Mouse (Mus musculus): Measurements from ENCODE around the gene Agps. TPM values are rescaled to one million over a fixed set of nuclear protein-coding genes. Genes with fewer than 3 reads are reported as not detected.
A peak's percentile ranks its signal among the peaks of the same experiment; 100 is the strongest.

The Agps gene
- polyA plus RNA-seq, 1 experiment from 2014 or later, result 38.2 TPM

DNA sequence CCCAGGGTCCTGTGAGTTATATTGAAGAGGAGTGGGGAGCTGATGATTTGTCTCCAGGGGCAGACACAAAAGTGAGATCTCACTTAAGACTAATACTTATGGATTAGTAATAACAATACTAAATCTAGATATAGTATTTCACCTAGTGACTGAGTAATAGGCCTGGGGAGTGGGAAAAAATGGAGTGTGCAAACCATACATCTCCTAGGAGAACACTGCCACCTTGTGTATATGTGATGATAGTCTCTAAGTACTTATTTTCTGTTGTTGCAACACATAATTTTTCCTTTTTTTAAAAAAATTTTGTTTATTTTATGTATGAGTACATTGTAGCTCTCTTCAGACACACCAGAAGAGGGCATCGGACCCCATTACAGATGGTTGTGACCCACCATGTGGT is 15.7 kb downstream of the Agps start:
- Histone ChIP-seq H3K27me3 (replicated peaks; ENCODE audit: control insufficient read depth, insufficient read depth, low read length) (no peaks in the 10 kb centered on the region), H3K4me1 (replicated peaks; ENCODE audit: control insufficient read depth, insufficient read depth, low read length) (peaks cover 17% of the 10 kb centered on the region), H3K4me2 (no peak overlapping the region), H3K4me3 (ENCODE audit: low read depth, low read length) (no peak overlapping the region), H3K9ac (ENCODE audit: low read depth, low read length) (no peak overlapping the region), H3K9me3 (ENCODE audit: control insufficient read depth, low read length) (no peaks in the 10 kb centered on the region), H3K36me3 (ENCODE audit: control insufficient read depth, insufficient read depth, low read length) (no peaks in the 10 kb centered on the region), H3K27ac (ENCODE audit: low read depth, low read length) (no peak overlapping the region)
- WGBS, result 91% methylated on average over 1 of the region's 1 CpGs
- no peak for DNase-seq (ENCODE audit: low spot score)
- ATAC-seq (replicated peaks; ENCODE audit: low FRiP score), result no peak

DNA sequence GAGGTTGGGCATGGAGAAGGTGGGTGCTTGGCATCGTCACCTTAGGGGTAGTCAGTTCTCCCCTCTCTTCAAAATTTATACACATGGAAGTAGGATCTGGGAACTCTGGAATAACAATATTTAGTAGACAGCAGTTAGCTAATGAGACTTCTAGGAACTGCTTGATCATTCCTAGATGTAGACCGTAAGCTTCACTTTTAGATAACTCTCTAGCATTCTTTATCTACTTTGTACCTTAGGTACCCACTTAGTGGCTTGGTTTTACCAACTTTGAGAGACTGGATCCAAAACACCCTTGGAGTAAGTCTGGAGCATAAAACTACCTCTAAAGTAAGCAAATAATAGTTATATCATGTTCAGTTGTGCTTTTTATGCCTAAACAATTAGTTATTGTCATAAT is 20.5 kb downstream of the Agps start:
- Histone ChIP-seq H3K4me1 (replicated peaks; ENCODE audit: control insufficient read depth, insufficient read depth, low read length) (peaks cover 10% of the 10 kb centered on the region), H3K4me3 (ENCODE audit: low read depth, low read length) (no peak overlapping the region), H3K9me3 (ENCODE audit: control insufficient read depth, low read length) (no peaks in the 10 kb centered on the region), H3K9ac (ENCODE audit: low read depth, low read length) (no peak overlapping the region), H3K36me3 (ENCODE audit: control insufficient read depth, insufficient read depth, low read length) (peaks cover 3% of the 10 kb centered on the region; the same call in 1 of the 2 replicates), H3K27me3 (replicated peaks; ENCODE audit: control insufficient read depth, insufficient read depth, low read length) (no peaks in the 10 kb centered on the region), H3K4me2 (no peak overlapping the region), H3K27ac (ENCODE audit: low read depth, low read length) (no peak overlapping the region; the same call in 1 of the 2 replicates)
- peak; percentile 65; the same call in 1 of the 2 replicates for ATAC-seq (replicated peaks; ENCODE audit: low FRiP score)
- WGBS, result 69% methylated on average over 2 of the region's 2 CpGs
- DNase-seq (ENCODE audit: low spot score), result no peak

DNA sequence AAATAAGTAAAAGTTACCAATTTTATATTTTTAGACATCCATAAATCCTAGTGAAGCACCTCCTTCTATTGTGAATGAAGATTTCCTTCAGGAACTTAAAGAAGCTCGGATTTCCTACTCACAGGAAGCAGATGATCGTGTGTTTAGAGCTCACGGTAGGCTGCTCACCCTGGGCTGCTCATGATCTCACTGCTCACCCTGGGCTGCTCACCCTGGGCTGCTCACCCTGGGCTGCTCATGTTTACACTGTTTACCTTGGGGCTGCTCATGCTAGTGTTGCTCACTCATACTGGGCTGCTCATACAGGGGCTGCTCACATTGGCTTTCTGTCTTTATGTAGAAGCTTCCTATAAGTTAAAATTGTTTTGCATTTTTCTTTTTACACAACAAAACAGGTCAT is 22.2 kb downstream of the Agps start:
- Histone ChIP-seq H3K4me3 (ENCODE audit: low read depth, low read length) (no peak overlapping the region), H3K4me2 (no peak overlapping the region), H3K4me1 (replicated peaks; ENCODE audit: control insufficient read depth, insufficient read depth, low read length) (peaks cover 10% of the 10 kb centered on the region), H3K9ac (ENCODE audit: low read depth, low read length) (no peak overlapping the region), H3K27me3 (replicated peaks; ENCODE audit: control insufficient read depth, insufficient read depth, low read length) (no peaks in the 10 kb centered on the region), H3K27ac (ENCODE audit: low read depth, low read length) (no peak overlapping the region), H3K9me3 (ENCODE audit: control insufficient read depth, low read length) (no peaks in the 10 kb centered on the region), H3K36me3 (ENCODE audit: control insufficient read depth, insufficient read depth, low read length) (peaks cover 3% of the 10 kb centered on the region; the same call in 1 of the 2 replicates)
- ATAC-seq (replicated peaks; ENCODE audit: low FRiP score) (no peak), DNase-seq (ENCODE audit: low spot score) (no peak)
- 72% methylated on average over 3 of the region's 3 CpGs for WGBS

DNA sequence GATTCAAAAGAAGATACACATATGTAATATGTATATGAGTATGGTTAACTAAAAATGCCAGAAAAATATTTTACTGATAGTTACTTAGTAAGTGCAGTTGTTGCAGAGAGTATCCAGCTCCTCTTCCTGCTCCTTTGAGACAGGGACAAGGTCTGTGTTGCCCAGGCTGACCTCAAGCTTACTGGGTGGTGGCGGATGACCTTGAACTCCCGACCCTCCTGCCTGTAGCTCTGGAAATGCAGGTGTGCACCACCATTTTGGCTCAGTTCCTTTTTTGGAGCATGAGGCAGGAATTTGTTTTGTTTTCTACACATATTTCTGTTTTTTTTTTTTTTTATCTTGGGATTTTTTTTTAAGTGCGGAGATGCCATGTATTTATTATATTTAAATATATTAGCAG is 29.1 kb downstream of the Agps start:
- Histone ChIP-seq H3K4me2 (no peak overlapping the region), H3K4me3 (ENCODE audit: low read depth, low read length) (no peak overlapping the region), H3K9ac (ENCODE audit: low read depth, low read length) (no peak overlapping the region), H3K4me1 (replicated peaks; ENCODE audit: control insufficient read depth, insufficient read depth, low read length) (no peaks in the 10 kb centered on the region), H3K36me3 (ENCODE audit: control insufficient read depth, insufficient read depth, low read length) (no peaks in the 10 kb centered on the region), H3K27ac (ENCODE audit: low read depth, low read length) (no peak overlapping the region), H3K27me3 (replicated peaks; ENCODE audit: control insufficient read depth, insufficient read depth, low read length) (no peaks in the 10 kb centered on the region), H3K9me3 (ENCODE audit: control insufficient read depth, low read length) (no peaks in the 10 kb centered on the region)
- 89% methylated on average over 3 of the region's 3 CpGs for WGBS
- no peak for DNase-seq (ENCODE audit: low spot score)
- ATAC-seq (replicated peaks; ENCODE audit: low FRiP score), result no peak

DNA sequence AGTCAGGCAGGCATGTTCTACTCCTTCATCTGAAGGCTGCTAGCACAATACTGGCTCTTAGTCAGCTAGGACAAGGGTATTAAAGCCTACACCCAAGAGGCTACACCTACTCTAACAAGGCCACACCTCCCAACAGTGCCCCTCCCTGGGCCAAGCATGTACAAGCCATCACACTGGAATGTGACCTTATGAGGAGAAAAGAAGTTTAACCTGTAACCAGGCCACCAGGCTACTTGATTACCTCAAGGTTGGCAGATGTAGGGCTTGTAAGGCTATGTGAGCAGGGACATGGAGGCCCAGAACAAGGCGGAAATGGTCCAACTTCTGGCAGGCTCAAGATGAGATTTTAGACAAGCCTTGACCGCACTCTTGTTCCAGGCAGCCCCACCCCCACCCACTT is 37.6 kb downstream of the Agps start:
- WGBS, result 89% methylated on average over 2 of the region's 2 CpGs
- no peak for ATAC-seq (replicated peaks; ENCODE audit: low FRiP score)

DNA sequence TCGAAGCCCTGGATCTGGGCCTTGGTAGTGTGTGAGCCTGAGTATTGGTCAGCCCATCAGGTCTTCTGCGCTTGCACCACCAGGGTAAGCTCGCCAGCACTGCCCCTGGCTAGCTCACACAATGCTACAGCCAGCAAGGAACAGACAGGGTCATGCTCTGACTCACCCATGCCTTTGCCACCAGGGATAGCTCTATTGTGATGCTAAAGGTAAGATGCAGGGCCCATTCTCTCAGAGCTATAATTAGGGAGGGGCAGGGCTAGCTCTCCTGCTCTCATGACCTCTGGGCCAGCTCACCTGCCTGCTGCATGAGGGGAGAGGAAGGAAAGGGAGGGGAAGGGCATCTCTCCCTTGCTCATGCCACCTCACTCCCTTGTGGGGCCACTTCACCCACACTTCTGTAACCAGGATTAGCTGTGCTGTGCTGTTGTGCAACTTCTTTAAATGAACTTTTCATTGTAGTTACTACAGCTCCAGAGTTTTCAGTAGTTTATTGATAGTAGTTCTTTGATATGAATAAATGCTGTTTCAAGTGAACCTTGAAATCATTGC is 42.1 kb downstream of the Agps start:
- Histone ChIP-seq H3K9ac (ENCODE audit: low read depth, low read length) (no peak overlapping the region), H3K27ac (ENCODE audit: low read depth, low read length) (no peak overlapping the region), H3K27me3 (replicated peaks; ENCODE audit: control insufficient read depth, insufficient read depth, low read length) (no peaks in the 10 kb centered on the region), H3K9me3 (ENCODE audit: control insufficient read depth, low read length) (no peaks in the 10 kb centered on the region), H3K4me2 (no peak overlapping the region), H3K36me3 (ENCODE audit: control insufficient read depth, insufficient read depth, low read length) (peaks cover 4% of the 10 kb centered on the region; the same call in 1 of the 2 replicates), H3K4me3 (ENCODE audit: low read depth, low read length) (no peak overlapping the region), H3K4me1 (replicated peaks; ENCODE audit: control insufficient read depth, insufficient read depth, low read length) (no peaks in the 10 kb centered on the region)
- ATAC-seq (replicated peaks; ENCODE audit: low FRiP score) (no peak), DNase-seq (ENCODE audit: low spot score) (no peak)
- WGBS, result 89% methylated on average over 3 of the region's 3 CpGs

More for the DNA sequence above, 37.6 kb downstream of the Agps start:
- Histone ChIP-seq H3K9ac (ENCODE audit: low read depth, low read length) (no peak overlapping the region), H3K4me3 (ENCODE audit: low read depth, low read length) (no peak overlapping the region), H3K4me1 (replicated peaks; ENCODE audit: control insufficient read depth, insufficient read depth, low read length) (no peaks in the 10 kb centered on the region), H3K27me3 (replicated peaks; ENCODE audit: control insufficient read depth, insufficient read depth, low read length) (no peaks in the 10 kb centered on the region), H3K9me3 (ENCODE audit: control insufficient read depth, low read length) (no peaks in the 10 kb centered on the region), H3K36me3 (ENCODE audit: control insufficient read depth, insufficient read depth, low read length) (peaks cover 4% of the 10 kb centered on the region; the same call in 1 of the 2 replicates), H3K27ac (ENCODE audit: low read depth, low read length) (no peak overlapping the region), H3K4me2 (no peak overlapping the region)
- no peak for DNase-seq (ENCODE audit: low spot score)

DNA sequence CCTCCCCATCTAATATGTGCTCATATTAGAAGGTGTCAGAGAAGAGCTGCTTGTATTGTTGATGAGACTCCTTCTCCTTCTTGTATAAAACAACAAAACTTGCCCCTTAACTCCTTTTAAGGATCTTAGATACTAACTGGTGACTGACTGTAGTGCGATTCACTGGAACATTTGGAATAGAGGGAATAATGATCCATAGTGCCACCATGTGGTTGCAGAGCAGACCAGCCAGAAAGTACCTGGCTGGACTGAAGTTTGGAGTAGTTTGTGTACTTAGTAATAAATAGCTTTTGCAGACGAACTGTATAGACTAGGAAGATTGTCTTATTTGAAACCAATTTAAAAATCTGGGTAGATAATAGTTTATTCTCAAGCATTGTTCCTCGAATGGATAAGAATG is 47.8 kb downstream of the Agps start:
- no peaks in the 10 kb centered on the region for H3K4me1 ChIP-seq (replicated peaks; ENCODE audit: control insufficient read depth, insufficient read depth, low read length)
- H3K9ac ChIP-seq (ENCODE audit: low read depth, low read length), result no peak overlapping the region
- H3K9me3 ChIP-seq (ENCODE audit: control insufficient read depth, low read length), result no peaks in the 10 kb centered on the region
- no peaks in the 10 kb centered on the region for H3K27me3 ChIP-seq (replicated peaks; ENCODE audit: control insufficient read depth, insufficient read depth, low read length)
- no peaks in the 10 kb centered on the region for H3K36me3 ChIP-seq (ENCODE audit: control insufficient read depth, insufficient read depth, low read length)
- no peak overlapping the region for H3K4me3 ChIP-seq (ENCODE audit: low read depth, low read length)
- no peak overlapping the region for H3K27ac ChIP-seq (ENCODE audit: low read depth, low read length)
- no peak for ATAC-seq (replicated peaks; ENCODE audit: low FRiP score)
- no peak for DNase-seq (ENCODE audit: low spot score)
- WGBS, result 58% methylated on average over 3 of the region's 3 CpGs
- H3K4me2 ChIP-seq, result no peak overlapping the region

DNA sequence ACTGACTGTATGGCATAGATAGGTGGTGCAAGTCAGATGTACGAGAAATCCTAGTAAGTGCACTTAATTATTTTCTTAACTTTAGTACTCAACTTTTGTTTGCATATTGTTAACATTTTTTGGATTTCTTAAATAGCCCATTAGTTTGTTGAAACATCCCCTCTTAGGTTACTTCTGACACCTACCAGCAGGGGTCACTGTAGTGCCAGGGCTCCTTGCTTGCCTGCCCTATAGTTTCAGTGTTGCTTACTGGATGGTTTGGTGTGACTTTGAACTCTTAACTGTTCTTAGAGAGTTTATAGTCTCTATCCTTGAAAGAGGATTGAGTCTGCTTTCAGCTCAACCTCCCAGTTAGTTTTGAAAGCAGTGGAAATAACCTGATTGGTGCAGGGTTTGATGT is 51.6 kb downstream of the Agps start:
- DNase-seq (ENCODE audit: low spot score) (no peak), ATAC-seq (replicated peaks; ENCODE audit: low FRiP score) (no peak)
- Histone ChIP-seq H3K9me3 (ENCODE audit: control insufficient read depth, low read length) (no peaks in the 10 kb centered on the region), H3K4me2 (no peak overlapping the region), H3K4me3 (ENCODE audit: low read depth, low read length) (no peak overlapping the region), H3K27ac (ENCODE audit: low read depth, low read length) (no peak overlapping the region), H3K9ac (ENCODE audit: low read depth, low read length) (no peak overlapping the region), H3K27me3 (replicated peaks; ENCODE audit: control insufficient read depth, insufficient read depth, low read length) (no peaks in the 10 kb centered on the region), H3K4me1 (replicated peaks; ENCODE audit: control insufficient read depth, insufficient read depth, low read length) (no peaks in the 10 kb centered on the region), H3K36me3 (ENCODE audit: control insufficient read depth, insufficient read depth, low read length) (0 out of 2 replicates have a peak, but pooled peaks cover 2% of the 10 kb centered on the region)
- 35% methylated on average over 1 of the region's 1 CpGs for WGBS

DNA sequence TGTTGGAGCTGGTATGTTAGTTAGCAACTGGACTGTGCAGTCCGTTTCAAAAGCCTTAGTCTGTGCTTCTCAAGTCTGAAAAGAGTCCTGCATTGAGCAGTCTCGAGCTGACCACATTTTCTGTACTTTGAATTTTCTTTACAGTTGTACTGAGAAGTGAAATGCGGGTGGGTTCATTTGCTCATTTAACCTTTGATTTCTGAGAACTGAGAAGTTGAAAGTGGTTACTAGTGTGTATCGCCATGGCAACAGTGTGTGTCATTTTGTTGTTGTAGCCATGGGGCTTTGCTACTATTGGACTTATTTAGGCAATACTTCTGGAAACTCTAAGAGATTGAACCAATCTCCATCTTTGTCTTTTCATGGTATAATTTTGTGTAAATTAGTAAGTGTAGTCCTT is 60.0 kb downstream of the Agps start:
- ATAC-seq (replicated peaks; ENCODE audit: low FRiP score), result no peak
- Histone ChIP-seq H3K4me1 (replicated peaks; ENCODE audit: control insufficient read depth, insufficient read depth, low read length) (no peaks in the 10 kb centered on the region), H3K27me3 (replicated peaks; ENCODE audit: control insufficient read depth, insufficient read depth, low read length) (no peaks in the 10 kb centered on the region), H3K9ac (ENCODE audit: low read depth, low read length) (no peak overlapping the region), H3K27ac (ENCODE audit: low read depth, low read length) (no peak overlapping the region), H3K4me2 (no peak overlapping the region), H3K36me3 (ENCODE audit: control insufficient read depth, insufficient read depth, low read length) (peaks cover 4% of the 10 kb centered on the region; the same call in 1 of the 2 replicates), H3K4me3 (ENCODE audit: low read depth, low read length) (no peak overlapping the region), H3K9me3 (ENCODE audit: control insufficient read depth, low read length) (no peaks in the 10 kb centered on the region)
- no peak for DNase-seq (ENCODE audit: low spot score)
- 85% methylated on average over 4 of the region's 4 CpGs for WGBS

Measured in liver, embryonic 11.5 days (tissue).